Mouse (Mus musculus) forebrain, embryonic 12.5 days (tissue): ENCODE results near the gene Hydin. TPM values are rescaled to one million over a fixed set of nuclear protein-coding genes. Genes with fewer than 3 reads are reported as not detected.

ENCODE experiments used
- ATAC-seq: fragments of 200-750 bp; cut with Nextera tagmentation; 2 replicates; pipeline ENCODE4 v1.8.0; 2017; ENCODE audit warnings: moderate TSS enrichment; ENCODE audit not compliant: low FRiP score
- H3K27ac ChIP-seq: fragments of 300-500 bp; sonication (generic); 2 replicates; pipeline ENCODE4 v1.5.1; 2016; ENCODE audit warnings: mild to moderate bottlenecking
- H3K27me3 ChIP-seq: fragments of 300-500 bp; sonication (generic); 2 replicates; pipeline ENCODE4 v1.6.1; 2016; ENCODE audit warnings: mild to moderate bottlenecking
- H3K36me3 ChIP-seq: fragments of 300-500 bp; sonication (generic); replicated peaks from 2 replicates; pipeline ENCODE4 v1.6.1; 2016; ENCODE audit warnings: mild to moderate bottlenecking
- H3K4me1 ChIP-seq: fragments of 300-500 bp; sonication (generic); 2 replicates; pipeline ENCODE4 v1.6.1; 2016
- H3K4me2 ChIP-seq: fragments of 300-500 bp; sonication (generic); 2 replicates; pipeline ENCODE4 v1.6.1; 2016; ENCODE audit warnings: mild to moderate bottlenecking, moderate library complexity
- H3K4me3 ChIP-seq: fragments of 300-500 bp; sonication (generic); replicated peaks from 2 replicates; pipeline ENCODE4 v1.5.1; 2016; ENCODE audit warnings: mild to moderate bottlenecking
- H3K9ac ChIP-seq: fragments of 300-500 bp; sonication (generic); 2 replicates; pipeline ENCODE4 v1.6.1; 2016; ENCODE audit warnings: mild to moderate bottlenecking
- H3K9me3 ChIP-seq: fragments of 300-500 bp; sonication (generic); 2 replicates; pipeline ENCODE4 v1.6.1; 2016
- WGBS: fragments of 180-500 bp; shearing (Covaris S2); methylation state at CpG from one replicate; pipeline ENCODE4 v1.1.7; 2016; 5-methylcytosine and 5-hydroxymethylcytosine counted together
- polyA plus RNA-seq: library from polyadenylated mRNA; unstranded; fragments of >200 nt; fragmentation: Nextera tagmentation; extraction: Ambion mirVana; gene quantifications from 2 replicates; pipeline ENCODE4 v1.2.1, GENCODE M21; 2016

Hydin gene
- polyA plus RNA-seq, result 0.19 and 0.47 TPM in 2 replicates

DNA sequence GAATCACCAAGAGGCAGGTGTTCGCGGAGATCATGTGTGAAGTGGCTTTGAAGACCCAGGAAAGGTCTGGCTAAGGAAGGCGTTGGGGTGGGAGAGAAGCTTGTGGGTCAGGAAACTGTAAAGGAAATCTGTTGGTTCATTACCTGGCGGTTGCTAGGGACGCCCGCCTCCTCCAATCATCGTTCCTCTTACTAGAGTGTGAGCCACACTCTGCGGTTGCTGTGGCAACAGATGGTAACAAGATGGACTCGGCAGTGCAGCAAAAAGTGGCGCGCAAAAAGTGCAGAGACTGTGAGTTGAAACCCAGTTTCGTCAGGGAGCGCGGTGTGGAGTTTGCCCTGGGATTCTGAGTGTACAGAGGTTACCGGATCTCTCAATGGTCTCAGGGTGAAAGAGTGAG, at the start of gene Hydin:
TSS of gene Hydin (plus strand) at position 237 of the 400 bp plus-strand sequence.
- Histone ChIP-seq H3K27me3 (peaks cover 14% of the 10 kb centered on the region; the same call in 1 of the 2 replicates), H3K4me2 (peak within 1 kb of the TSS; percentile 64), H3K9ac (0 out of 2 replicates have a peak within 1 kb of the TSS, but pooled peaks have one; percentile 30), H3K4me1 (peaks cover 10% of the 10 kb centered on the region), H3K4me3 (peak within 1 kb of the TSS; percentile 41), H3K9me3 (0 out of 2 replicates have a peak, but pooled peaks cover 2% of the 10 kb centered on the region), H3K27ac (no peak within 1 kb of the TSS), H3K36me3 (no peaks in the 10 kb centered on the region)
- peak; percentile 95 for ATAC-seq
- WGBS, result 0% methylated on average over 15 of the region's 15 CpGs

DNA sequence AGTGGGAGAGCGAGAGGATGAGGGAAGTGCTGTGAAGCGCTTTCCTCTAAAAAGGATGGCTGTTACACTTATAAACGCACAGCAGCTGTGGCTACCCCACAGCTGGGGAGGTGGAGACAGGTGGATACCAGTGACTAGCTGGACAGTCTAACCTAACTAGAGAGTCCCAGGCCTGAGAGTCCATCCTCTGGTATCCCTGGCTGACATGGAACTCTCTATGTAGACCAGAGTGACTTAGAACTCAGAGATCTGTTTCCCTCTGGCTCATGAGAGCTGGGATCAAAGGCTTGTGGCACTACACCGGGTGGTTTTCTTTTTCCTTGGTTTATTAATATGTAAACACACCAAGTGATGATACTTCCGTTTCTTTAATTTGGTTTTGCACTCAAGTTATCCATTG, 49.6 kb upstream of the Hydin start:
- ATAC-seq, result peak; percentile 44
- H3K27ac ChIP-seq, result no peak overlapping the region
- H3K4me2 ChIP-seq, result peak overlapping the region; percentile 69
- H3K36me3 ChIP-seq, result peaks cover 12% of the 10 kb centered on the region
- no peak overlapping the region for H3K9ac ChIP-seq
- H3K27me3 ChIP-seq, result no peaks in the 10 kb centered on the region
- peak overlapping the region; percentile 57 for H3K4me3 ChIP-seq
- 32% methylated on average over 5 of the region's 5 CpGs for WGBS
- peaks cover 12% of the 10 kb centered on the region for H3K4me1 ChIP-seq
- H3K9me3 ChIP-seq, result no peaks in the 10 kb centered on the region

DNA sequence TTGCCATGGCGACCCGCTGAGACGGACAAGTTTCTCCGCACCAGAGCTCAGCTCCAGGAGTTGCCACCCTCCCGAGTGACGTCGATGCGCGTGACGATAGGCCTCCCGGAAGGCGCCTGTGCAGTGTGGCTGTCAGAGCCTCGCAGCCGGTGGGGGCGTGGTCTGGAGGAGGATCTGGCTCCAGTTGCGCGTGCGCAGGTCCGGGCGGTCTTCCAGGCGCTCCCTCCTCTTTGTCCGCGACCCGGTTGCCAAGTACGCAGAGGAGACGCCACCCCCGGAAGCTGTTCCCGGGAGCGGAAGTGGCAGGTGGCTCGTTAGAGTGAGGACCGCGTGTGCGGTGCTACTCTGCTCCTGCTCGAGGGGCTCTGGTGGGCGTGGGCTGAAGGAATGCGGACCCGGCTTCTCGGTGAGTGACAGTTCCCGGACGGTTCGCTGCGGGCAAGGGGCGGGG, 49.1 kb upstream of the Hydin start:
- Histone ChIP-seq H3K4me2 (peak overlapping the region; percentile 69), H3K27ac (peak overlapping the region; percentile 56), H3K4me3 (peak overlapping the region; percentile 57), H3K27me3 (no peaks in the 10 kb centered on the region), H3K9ac (peak overlapping the region; percentile 47; the same call in 1 of the 2 replicates), H3K36me3 (peaks cover 17% of the 10 kb centered on the region), H3K4me1 (peaks cover 12% of the 10 kb centered on the region), H3K9me3 (no peaks in the 10 kb centered on the region)
- ATAC-seq, result peak; percentile 99
- 0% methylated on average over 43 of the region's 43 CpGs for WGBS

DNA sequence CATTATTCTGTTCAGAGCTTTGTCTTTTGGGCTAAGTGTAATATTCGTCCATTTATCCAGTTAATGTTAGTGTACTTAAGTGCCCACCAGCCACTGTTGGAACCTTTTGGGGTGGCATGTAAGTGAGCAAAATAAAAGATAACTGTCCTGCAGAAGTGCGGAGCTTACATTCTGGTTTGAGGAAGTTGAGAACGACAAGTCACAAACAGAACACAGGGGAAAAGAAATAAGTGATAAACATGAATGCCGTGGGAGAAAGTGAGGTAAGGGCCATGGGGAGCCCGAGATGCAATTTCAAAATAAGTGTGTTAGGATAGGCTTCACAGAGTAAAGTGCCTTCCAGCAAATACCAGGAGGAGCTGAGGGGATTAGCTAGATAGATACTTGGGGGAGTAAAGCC, 48.3 kb upstream of the Hydin start:
- Histone ChIP-seq H3K9ac (peak overlapping the region; percentile 47; the same call in 1 of the 2 replicates), H3K36me3 (peaks cover 25% of the 10 kb centered on the region)
- ATAC-seq, result no peak

DNA sequence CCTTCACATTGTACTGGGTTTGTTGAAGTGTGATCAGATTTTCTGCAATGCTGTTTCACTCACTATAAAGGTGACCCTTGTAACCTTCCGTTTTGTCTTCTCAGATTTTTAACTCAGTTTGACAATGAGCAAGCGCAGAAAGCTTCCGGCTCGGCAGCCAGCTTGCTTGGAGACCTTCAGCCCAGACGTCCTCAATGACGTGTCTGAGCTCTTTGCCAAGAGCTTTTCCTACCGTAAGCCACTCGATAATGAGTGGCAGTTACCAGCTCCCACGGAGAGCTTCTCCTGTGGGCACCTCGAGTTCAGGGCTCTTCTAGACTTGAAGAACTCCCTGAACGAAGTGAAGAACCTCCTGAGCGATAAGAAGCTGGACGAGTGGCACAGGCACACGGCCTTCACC, 45.8 kb upstream of the Hydin start:
- Histone ChIP-seq H3K9ac (no peak overlapping the region), H3K27ac (no peak overlapping the region), H3K27me3 (no peaks in the 10 kb centered on the region), H3K4me3 (no peak overlapping the region), H3K4me2 (no peak overlapping the region), H3K9me3 (no peaks in the 10 kb centered on the region), H3K4me1 (peaks cover 12% of the 10 kb centered on the region), H3K36me3 (peaks cover 34% of the 10 kb centered on the region)
- WGBS, result 94% methylated on average over 14 of the region's 14 CpGs
- no peak for ATAC-seq

More for the DNA sequence above, 48.3 kb upstream of the Hydin start:
- peaks cover 12% of the 10 kb centered on the region for H3K4me1 ChIP-seq
- H3K27me3 ChIP-seq, result no peaks in the 10 kb centered on the region
- no peaks in the 10 kb centered on the region for H3K9me3 ChIP-seq
- no peak overlapping the region for H3K27ac ChIP-seq
- WGBS, result 77% methylated on average over 5 of the region's 5 CpGs
- H3K4me2 ChIP-seq, result peak overlapping the region; percentile 69
- peak overlapping the region; percentile 57 for H3K4me3 ChIP-seq

DNA sequence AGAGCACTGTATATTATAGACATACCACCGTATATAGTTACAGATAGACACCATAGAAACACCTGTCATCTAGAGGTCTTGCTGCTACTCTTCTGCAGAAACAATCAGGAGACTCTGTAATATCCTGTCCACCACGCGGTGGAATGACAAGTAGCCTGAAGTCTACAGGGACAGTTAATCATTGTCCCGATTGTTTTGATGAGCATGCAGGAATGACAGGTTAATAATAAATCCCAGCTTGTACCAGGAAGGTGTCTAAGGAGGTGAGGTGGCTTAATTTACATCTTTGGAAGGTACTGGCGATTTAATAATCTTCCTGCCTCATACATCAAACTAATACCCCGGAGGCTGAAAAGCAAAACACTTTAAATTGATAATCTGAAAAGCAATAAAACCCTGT, 36.0 kb upstream of the Hydin start:
- H3K4me1 ChIP-seq, result no peaks in the 10 kb centered on the region
- no peak overlapping the region for H3K4me2 ChIP-seq
- no peaks in the 10 kb centered on the region for H3K36me3 ChIP-seq
- no peak overlapping the region for H3K27ac ChIP-seq
- H3K9ac ChIP-seq, result no peak overlapping the region
- WGBS, result 89% methylated on average over 6 of the region's 6 CpGs
- H3K4me3 ChIP-seq, result no peak overlapping the region
- no peaks in the 10 kb centered on the region for H3K9me3 ChIP-seq
- no peaks in the 10 kb centered on the region for H3K27me3 ChIP-seq
- ATAC-seq, result no peak

DNA sequence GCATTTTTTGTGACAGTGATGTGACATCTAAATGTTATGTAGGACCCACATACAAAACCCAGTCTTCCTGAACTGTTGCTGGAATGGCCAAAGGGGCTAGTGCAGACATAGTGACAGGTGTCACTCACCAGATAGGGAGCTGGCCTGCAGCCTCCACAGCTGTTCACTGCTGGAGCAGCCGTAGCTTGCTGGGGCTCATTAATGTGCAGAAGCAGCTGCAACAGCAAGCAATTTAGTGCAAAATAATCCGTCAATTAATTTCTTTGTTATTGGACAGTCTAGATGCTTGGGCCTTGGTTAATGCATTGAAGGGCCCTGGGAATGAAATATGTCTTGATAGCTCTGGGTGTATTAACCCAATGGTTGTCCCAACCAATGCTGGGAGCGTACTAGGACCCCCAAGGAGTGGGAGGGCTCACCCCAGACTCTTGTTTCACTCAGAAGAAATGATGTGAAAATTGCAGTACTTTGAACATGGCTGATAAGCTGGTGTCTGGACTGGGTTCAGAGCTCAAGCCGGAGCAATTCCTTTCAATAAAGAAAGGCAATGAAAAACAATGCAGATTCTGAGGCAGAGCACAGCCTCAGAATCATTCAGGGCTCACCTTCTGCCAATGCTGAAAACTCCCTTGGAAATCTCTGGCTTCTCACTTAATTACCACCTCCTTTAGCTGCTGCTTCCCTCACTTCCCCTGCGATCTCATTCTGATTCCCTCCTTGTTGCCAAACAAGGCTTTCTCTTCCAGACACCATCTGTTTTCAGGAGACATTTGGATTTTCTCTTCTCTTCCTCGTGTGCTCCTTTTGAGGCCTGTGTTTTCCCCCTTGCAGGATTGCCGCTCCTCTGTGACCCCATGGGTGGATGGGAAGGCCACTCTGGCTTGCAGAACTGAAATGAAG, 24.2 kb upstream of the Hydin start:
- H3K4me3 ChIP-seq, result no peak overlapping the region
- ATAC-seq, result peak; percentile 17; the same call in 1 of the 2 replicates
- no peaks in the 10 kb centered on the region for H3K9me3 ChIP-seq

DNA sequence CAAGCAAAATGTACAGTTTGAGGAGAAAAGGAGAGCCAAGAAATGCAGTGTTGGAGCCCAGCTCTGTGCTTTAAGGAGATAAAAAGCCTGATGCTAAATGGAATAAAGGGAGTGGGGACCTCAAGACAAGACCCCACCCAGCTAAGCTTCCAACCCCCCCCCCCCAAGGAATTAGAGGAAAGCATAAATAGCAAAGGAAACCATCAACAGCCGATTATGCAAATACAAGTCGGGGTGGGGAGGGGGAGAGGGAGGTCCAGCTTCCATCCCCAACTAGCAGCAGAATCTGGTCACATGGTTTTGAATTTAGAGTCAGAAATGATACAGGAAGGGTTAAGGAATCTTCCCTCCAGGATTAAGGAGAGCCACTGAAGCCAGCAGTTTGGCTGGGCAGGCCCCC, 22.2 kb upstream of the Hydin start:
- no peak overlapping the region for H3K27ac ChIP-seq
- H3K4me2 ChIP-seq, result no peak overlapping the region
- H3K36me3 ChIP-seq, result no peaks in the 10 kb centered on the region
- peaks cover 9% of the 10 kb centered on the region; the same call in 1 of the 2 replicates for H3K4me1 ChIP-seq
- ATAC-seq, result no peak
- 60% methylated on average over 2 of the region's 2 CpGs for WGBS
- H3K9me3 ChIP-seq, result no peaks in the 10 kb centered on the region
- H3K4me3 ChIP-seq, result no peak overlapping the region
- H3K27me3 ChIP-seq, result no peaks in the 10 kb centered on the region
- H3K9ac ChIP-seq, result no peak overlapping the region

More for the DNA sequence above, 24.2 kb upstream of the Hydin start:
- peaks cover 9% of the 10 kb centered on the region; the same call in 1 of the 2 replicates for H3K4me1 ChIP-seq
- H3K9ac ChIP-seq, result no peak overlapping the region
- 49% methylated on average over 7 of the region's 7 CpGs for WGBS
- H3K27ac ChIP-seq, result peak overlapping the region; percentile 78
- H3K36me3 ChIP-seq, result no peaks in the 10 kb centered on the region
- H3K4me2 ChIP-seq, result no peak overlapping the region
- H3K27me3 ChIP-seq, result no peaks in the 10 kb centered on the region

DNA sequence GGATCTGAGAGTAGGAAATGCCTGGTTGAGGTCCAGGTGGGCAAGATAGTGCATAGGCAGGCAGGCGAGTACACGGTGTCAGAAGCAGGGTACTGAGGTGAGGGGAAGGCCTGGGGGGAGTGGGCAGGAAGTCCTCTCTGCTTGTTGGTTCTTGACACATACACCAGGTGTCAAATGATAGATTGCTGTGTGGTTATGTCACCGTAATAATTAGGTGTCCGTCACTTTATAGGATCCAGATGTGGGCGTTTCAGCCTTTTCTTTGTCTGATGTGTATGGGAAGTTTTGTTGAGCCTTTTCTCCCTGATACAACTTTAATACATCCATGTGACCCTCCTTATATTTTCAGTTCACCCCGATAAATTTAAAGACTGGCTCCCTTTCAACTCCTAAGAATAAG, 19.5 kb upstream of the Hydin start:
- H3K36me3 ChIP-seq, result no peaks in the 10 kb centered on the region
- H3K4me2 ChIP-seq, result no peak overlapping the region
- WGBS, result 80% methylated on average over 6 of the region's 6 CpGs
- no peaks in the 10 kb centered on the region for H3K9me3 ChIP-seq
- no peak overlapping the region for H3K9ac ChIP-seq
- no peak overlapping the region for H3K27ac ChIP-seq
- peaks cover 9% of the 10 kb centered on the region; the same call in 1 of the 2 replicates for H3K4me1 ChIP-seq
- no peak for ATAC-seq
- H3K27me3 ChIP-seq, result no peaks in the 10 kb centered on the region
- H3K4me3 ChIP-seq, result no peak overlapping the region

DNA sequence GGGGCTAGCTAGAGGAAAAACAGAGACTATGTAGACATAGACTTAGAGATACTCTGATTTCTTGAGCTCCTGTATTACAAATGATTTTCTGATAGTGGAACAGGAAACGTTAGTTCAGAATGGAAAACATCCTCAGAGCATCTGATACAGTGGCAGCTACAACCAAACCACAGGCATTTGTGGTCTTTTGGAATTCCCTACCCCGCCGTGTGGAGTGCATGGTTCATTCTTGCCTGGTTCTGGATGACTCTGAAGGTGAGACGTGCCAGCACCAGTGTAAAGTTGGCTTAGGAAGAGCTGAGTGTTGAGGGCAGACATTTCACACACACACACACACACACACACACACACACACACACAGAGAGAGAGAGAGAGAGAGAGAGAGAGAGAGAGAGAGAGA, 12.8 kb upstream of the Hydin start:
- no peaks in the 10 kb centered on the region for H3K4me1 ChIP-seq
- H3K27me3 ChIP-seq, result no peaks in the 10 kb centered on the region
- H3K4me3 ChIP-seq, result no peak overlapping the region
- no peak overlapping the region for H3K27ac ChIP-seq
- no peak overlapping the region for H3K4me2 ChIP-seq
- no peak for ATAC-seq
- no peaks in the 10 kb centered on the region for H3K36me3 ChIP-seq
- no peaks in the 10 kb centered on the region for H3K9me3 ChIP-seq
- no peak overlapping the region for H3K9ac ChIP-seq
- 80% methylated on average over 4 of the region's 4 CpGs for WGBS

DNA sequence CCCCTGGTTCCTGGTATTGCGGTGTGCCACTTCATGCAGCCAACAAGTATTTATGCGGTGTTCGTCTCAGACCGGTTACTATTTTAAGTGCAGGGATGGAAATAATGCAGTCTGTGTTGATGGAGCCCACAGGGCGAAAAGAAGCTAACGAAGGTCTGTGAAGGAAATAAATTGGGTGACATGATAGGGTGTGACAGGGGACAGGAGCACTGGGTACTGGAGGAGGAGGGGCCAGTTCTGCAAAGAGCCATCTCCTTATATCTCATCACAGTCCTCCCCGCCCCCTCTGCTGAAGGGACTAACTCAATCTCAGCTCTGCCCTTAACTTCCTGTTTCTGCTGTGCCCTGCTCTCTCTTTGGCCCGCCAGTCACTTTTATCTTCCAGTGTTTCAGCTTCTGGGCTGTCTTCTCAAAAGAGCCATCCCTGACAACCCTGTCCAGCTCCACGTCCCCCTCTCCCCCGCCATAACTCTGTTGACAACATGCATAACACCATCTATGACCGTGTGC, 926 bp upstream of the Hydin start:
- H3K4me3 ChIP-seq, result no peak overlapping the region
- ATAC-seq, result no peak
- 0 out of 2 replicates have a peak, but pooled peaks cover 2% of the 10 kb centered on the region for H3K9me3 ChIP-seq
- H3K27ac ChIP-seq, result no peak overlapping the region
- no peak overlapping the region for H3K4me2 ChIP-seq
- peaks cover 14% of the 10 kb centered on the region; the same call in 1 of the 2 replicates for H3K27me3 ChIP-seq
- H3K36me3 ChIP-seq, result no peaks in the 10 kb centered on the region
- no peak overlapping the region for H3K9ac ChIP-seq
- H3K4me1 ChIP-seq, result peaks cover 10% of the 10 kb centered on the region
- 67% methylated on average over 11 of the region's 11 CpGs for WGBS

DNA sequence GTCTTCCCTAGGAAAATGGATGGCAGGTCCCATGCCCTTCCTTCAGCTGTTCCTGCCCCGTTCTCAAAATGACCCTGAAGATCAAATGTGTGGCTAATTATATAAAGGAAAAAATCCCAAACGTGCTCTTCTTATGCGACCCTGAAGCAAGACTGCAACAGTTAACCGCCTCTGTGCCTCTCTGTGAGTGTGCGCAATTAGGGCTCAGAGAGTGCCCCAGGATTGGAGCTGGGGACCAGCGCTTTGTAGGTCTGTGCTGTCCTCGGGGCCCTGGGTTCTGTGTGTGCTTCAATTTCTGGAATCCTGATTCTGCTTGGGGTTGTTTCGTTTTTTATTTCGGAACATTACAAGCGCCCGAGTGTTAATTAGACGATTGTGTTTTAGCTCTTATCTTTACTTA, 491 bp downstream of the Hydin start:
- peaks cover 14% of the 10 kb centered on the region; the same call in 1 of the 2 replicates for H3K27me3 ChIP-seq
- 0 out of 2 replicates have a peak overlapping the region, but pooled peaks have one; percentile 30 for H3K9ac ChIP-seq
- peak overlapping the region; percentile 64 for H3K4me2 ChIP-seq
- peak overlapping the region; percentile 41 for H3K4me3 ChIP-seq
- H3K4me1 ChIP-seq, result peaks cover 10% of the 10 kb centered on the region
- no peak overlapping the region for H3K27ac ChIP-seq
- WGBS, result 9% methylated on average over 12 of the region's 12 CpGs
- ATAC-seq, result peak; percentile 40; the same call in 1 of the 2 replicates
- H3K9me3 ChIP-seq, result 0 out of 2 replicates have a peak, but pooled peaks cover 2% of the 10 kb centered on the region
- no peaks in the 10 kb centered on the region for H3K36me3 ChIP-seq
